Mouse (Mus musculus): ENCODE measurements around the gene Rgs11. TPM values are rescaled to one million over a fixed set of nuclear protein-coding genes. Genes with fewer than 3 reads are reported as not detected.

Rgs11 gene
- total RNA-seq, 2 experiments from 2014 or later = 56.1 to 56.2 TPM

Other genes with a start within 250 kb of the Rgs11 start
- gene Capn15, start 217.2 kb upstream of the Rgs11 start, total RNA-seq (2021) = 10 to 100 TPM; 46.5 to 50.0 TPM
- 10 to 100 TPM; 80.5 to 85.2 TPM for gene Rab11fip3, start 133.4 kb upstream of the Rgs11 start, total RNA-seq (2021)
- gene Decr2, start 112.6 kb upstream of the Rgs11 start, total RNA-seq (2021) = 10 to 100 TPM; 24.3 to 26.3 TPM
- gene Nme4, start 107.3 kb upstream of the Rgs11 start, total RNA-seq (2021) = 1 to 10 TPM; 2.6 to 3.4 TPM
- 10 to 100 TPM in 1 of 2 experiments, 1 to 10 TPM in 1; 9.7 to 12.3 TPM for gene Tmem8, start 89.7 kb upstream of the Rgs11 start, total RNA-seq (2021)
- 10 to 100 TPM; 70.1 to 70.5 TPM for gene Mrpl28, start 79.5 kb upstream of the Rgs11 start, total RNA-seq (2021)
- 10 to 100 TPM; 21.2 to 23.3 TPM for gene Axin1, start 64.3 kb upstream of the Rgs11 start, total RNA-seq (2021)
- under 1 TPM; 0.33 to 0.53 TPM for gene Pdia2, start 3.9 kb upstream of the Rgs11 start, total RNA-seq (2021)
- gene Arhgdig, start 4.8 kb downstream of the Rgs11 start, total RNA-seq (2021) = 100 to 1,000 TPM; 170 TPM
- gene Fam234a, start 41.3 kb downstream of the Rgs11 start, total RNA-seq (2021) = 10 to 100 TPM; 15.7 to 18.4 TPM
- 10 to 100 TPM; 80.2 to 81.5 TPM for gene Luc7l, start 49.9 kb downstream of the Rgs11 start, total RNA-seq (2021)
- 100 to 1,000 TPM; 105 to 111 TPM for gene Neurl1b, start 211.9 kb downstream of the Rgs11 start, total RNA-seq (2021)

Data from left cerebral cortex, postnatal 14 days (tissue).